Mouse (Mus musculus): ENCODE data around the gene G6pc2. TPM values are rescaled to one million over a fixed set of nuclear protein-coding genes. Genes with fewer than 3 reads are reported as not detected.

The G6pc2 gene
- polyA plus RNA-seq, 1 experiment, result not detected

GRCm38 (mm10) chr2:69209684-69210083 is 1.2 kb upstream of the G6pc2 start:
- H3K27ac ChIP-seq (ENCODE audit: insufficient read depth, low read length), result no peak overlapping the region
- no peak overlapping the region for H3K4me3 ChIP-seq (ENCODE audit: low read depth, low read length)
- TF ChIP-seq POLR2A (IDR thresholded peaks at IDR 0.05; ENCODE audit: insufficient read depth, low read length) (no peak), EP300 (IDR thresholded peaks at IDR 0.05; ENCODE audit: insufficient read depth, low read depth, low read length) (0 out of 2 replicates have a peak, but pooled peaks have one; percentile 17)
- no peaks in the 10 kb centered on the region for H3K27me3 ChIP-seq (ENCODE audit: control insufficient read depth, insufficient read depth, low read length, poor library complexity, severe bottlenecking)
- no peaks in the 10 kb centered on the region for H3K9me3 ChIP-seq (replicated peaks; ENCODE audit: control insufficient read depth, insufficient read depth, low read length, poor library complexity, severe bottlenecking)
- no peak overlapping the region for H3K9ac ChIP-seq (ENCODE audit: low read depth, poor library complexity, severe bottlenecking)
- H3K4me1 ChIP-seq (ENCODE audit: control insufficient read depth, insufficient read depth, low read length), result peaks cover 2% of the 10 kb centered on the region
- H3K36me3 ChIP-seq (ENCODE audit: control insufficient read depth, insufficient read depth, low read length, poor library complexity, severe bottlenecking), result no peaks in the 10 kb centered on the region; the same call in 1 of the 2 replicates

- H3K27ac ChIP-seq (ENCODE audit: insufficient read depth, low read length), result no peak overlapping the region
- H3K9ac ChIP-seq (ENCODE audit: low read depth, poor library complexity, severe bottlenecking), result no peak overlapping the region
- H3K4me3 ChIP-seq (ENCODE audit: low read depth, low read length), result no peak overlapping the region
- no peaks in the 10 kb centered on the region for H3K36me3 ChIP-seq (ENCODE audit: control insufficient read depth, insufficient read depth, low read length, poor library complexity, severe bottlenecking)
- H3K4me1 ChIP-seq (ENCODE audit: control insufficient read depth, insufficient read depth, low read length), result peaks cover 2% of the 10 kb centered on the region
- TF ChIP-seq CTCF (IDR thresholded peaks at IDR 0.05; ENCODE audit: low read depth, low read length), result no peak
- TF ChIP-seq POLR2A (IDR thresholded peaks at IDR 0.05; ENCODE audit: insufficient read depth, low read length), result no peak
- no peak for TF ChIP-seq EP300 (IDR thresholded peaks at IDR 0.05; ENCODE audit: insufficient read depth, low read depth, low read length)
- H3K9me3 ChIP-seq (replicated peaks; ENCODE audit: control insufficient read depth, insufficient read depth, low read length, poor library complexity, severe bottlenecking), result no peaks in the 10 kb centered on the region
- no peaks in the 10 kb centered on the region for H3K27me3 ChIP-seq (ENCODE audit: control insufficient read depth, insufficient read depth, low read length, poor library complexity, severe bottlenecking)
Measured at GRCm38 (mm10) chr2:69212652-69213051, 1.8 kb downstream of the G6pc2 start.

DNA sequence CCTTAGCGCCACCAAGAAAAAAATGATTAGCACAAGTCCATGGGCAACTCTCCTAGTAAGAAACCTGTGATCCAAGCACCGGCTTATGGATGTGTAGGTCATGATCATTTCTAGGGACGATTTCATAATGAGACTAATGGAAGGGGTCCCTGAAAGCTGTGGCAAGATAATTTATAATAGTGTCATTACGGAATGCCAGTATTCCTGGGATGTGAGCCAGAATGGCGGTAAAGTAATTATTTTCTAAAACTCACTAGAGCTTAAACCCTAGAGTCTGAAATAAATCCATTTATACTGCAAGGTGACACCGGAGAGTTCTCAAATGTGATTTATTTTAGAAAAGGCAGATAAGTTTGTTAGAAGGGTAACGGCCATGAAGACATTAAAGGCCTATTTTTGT is 4.4 kb downstream of the G6pc2 start:
- peaks cover 2% of the 10 kb centered on the region for H3K4me1 ChIP-seq (ENCODE audit: control insufficient read depth, insufficient read depth, low read length)
- H3K9me3 ChIP-seq (replicated peaks; ENCODE audit: control insufficient read depth, insufficient read depth, low read length, poor library complexity, severe bottlenecking), result no peaks in the 10 kb centered on the region
- H3K27ac ChIP-seq (ENCODE audit: insufficient read depth, low read length), result no peak overlapping the region
- no peak for TF ChIP-seq CTCF (IDR thresholded peaks at IDR 0.05; ENCODE audit: low read depth, low read length)
- no peak for TF ChIP-seq EP300 (IDR thresholded peaks at IDR 0.05; ENCODE audit: insufficient read depth, low read depth, low read length)
- TF ChIP-seq POLR2A (IDR thresholded peaks at IDR 0.05; ENCODE audit: insufficient read depth, low read length), result no peak
- no peak overlapping the region for H3K4me3 ChIP-seq (ENCODE audit: low read depth, low read length)
- H3K27me3 ChIP-seq (ENCODE audit: control insufficient read depth, insufficient read depth, low read length, poor library complexity, severe bottlenecking), result no peaks in the 10 kb centered on the region
- H3K9ac ChIP-seq (ENCODE audit: low read depth, poor library complexity, severe bottlenecking), result no peak overlapping the region
- H3K36me3 ChIP-seq (ENCODE audit: control insufficient read depth, insufficient read depth, low read length, poor library complexity, severe bottlenecking), result no peaks in the 10 kb centered on the region

GRCm38 (mm10) chr2:69221868-69222416 is 11.1 kb downstream of the G6pc2 start:
- H3K9me3 ChIP-seq (replicated peaks; ENCODE audit: control insufficient read depth, insufficient read depth, low read length, poor library complexity, severe bottlenecking), result no peaks in the 10 kb centered on the region
- no peak overlapping the region for H3K4me3 ChIP-seq (ENCODE audit: low read depth, low read length)
- H3K4me1 ChIP-seq (ENCODE audit: control insufficient read depth, insufficient read depth, low read length), result no peaks in the 10 kb centered on the region
- H3K9ac ChIP-seq (ENCODE audit: low read depth, poor library complexity, severe bottlenecking), result no peak overlapping the region
- H3K27ac ChIP-seq (ENCODE audit: insufficient read depth, low read length), result no peak overlapping the region
- no peaks in the 10 kb centered on the region for H3K36me3 ChIP-seq (ENCODE audit: control insufficient read depth, insufficient read depth, low read length, poor library complexity, severe bottlenecking)
- TF ChIP-seq CTCF (IDR thresholded peaks at IDR 0.05; ENCODE audit: low read depth, low read length), result no peak
- TF ChIP-seq EP300 (IDR thresholded peaks at IDR 0.05; ENCODE audit: insufficient read depth, low read depth, low read length), result no peak
- no peak for TF ChIP-seq POLR2A (IDR thresholded peaks at IDR 0.05; ENCODE audit: insufficient read depth, low read length)
- no peaks in the 10 kb centered on the region for H3K27me3 ChIP-seq (ENCODE audit: control insufficient read depth, insufficient read depth, low read length, poor library complexity, severe bottlenecking)

DNA sequence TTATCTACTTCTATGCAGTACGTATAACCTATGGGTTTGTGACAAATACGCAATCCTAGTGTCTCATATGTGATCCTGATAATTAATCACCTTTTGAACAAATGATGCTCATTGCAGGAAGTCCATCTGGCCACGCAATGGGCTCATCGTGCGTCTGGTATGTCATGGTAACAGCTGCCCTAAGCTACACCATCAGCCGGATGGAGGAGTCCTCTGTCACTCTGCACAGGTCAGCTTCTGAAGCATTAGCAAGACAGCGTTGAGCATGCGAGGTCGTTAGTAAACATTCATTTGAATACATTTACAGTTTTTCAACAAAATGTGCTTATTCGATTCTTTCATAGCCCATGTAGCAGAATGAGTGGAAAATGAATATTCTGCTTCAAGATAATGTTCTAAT is 11.9 kb downstream of the G6pc2 start:
- Histone ChIP-seq H3K4me3 (ENCODE audit: low read depth, low read length) (no peak overlapping the region), H3K4me1 (ENCODE audit: control insufficient read depth, insufficient read depth, low read length) (no peaks in the 10 kb centered on the region), H3K9me3 (replicated peaks; ENCODE audit: control insufficient read depth, insufficient read depth, low read length, poor library complexity, severe bottlenecking) (no peaks in the 10 kb centered on the region), H3K27ac (ENCODE audit: insufficient read depth, low read length) (no peak overlapping the region), H3K36me3 (ENCODE audit: control insufficient read depth, insufficient read depth, low read length, poor library complexity, severe bottlenecking) (no peaks in the 10 kb centered on the region), H3K27me3 (ENCODE audit: control insufficient read depth, insufficient read depth, low read length, poor library complexity, severe bottlenecking) (no peaks in the 10 kb centered on the region), H3K9ac (ENCODE audit: low read depth, poor library complexity, severe bottlenecking) (no peak overlapping the region)
- no peak for TF ChIP-seq CTCF (IDR thresholded peaks at IDR 0.05; ENCODE audit: low read depth, low read length)
- no peak for TF ChIP-seq POLR2A (IDR thresholded peaks at IDR 0.05; ENCODE audit: insufficient read depth, low read length)
- no peak for TF ChIP-seq EP300 (IDR thresholded peaks at IDR 0.05; ENCODE audit: insufficient read depth, low read depth, low read length)

GRCm38 (mm10) chr2:69224724-69225123 is 13.9 kb downstream of the G6pc2 start:
- no peaks in the 10 kb centered on the region for H3K36me3 ChIP-seq (ENCODE audit: control insufficient read depth, insufficient read depth, low read length, poor library complexity, severe bottlenecking)
- no peak overlapping the region for H3K27ac ChIP-seq (ENCODE audit: insufficient read depth, low read length)
- no peak for TF ChIP-seq CTCF (IDR thresholded peaks at IDR 0.05; ENCODE audit: low read depth, low read length)
- TF ChIP-seq EP300 (IDR thresholded peaks at IDR 0.05; ENCODE audit: insufficient read depth, low read depth, low read length), result no peak
- TF ChIP-seq POLR2A (IDR thresholded peaks at IDR 0.05; ENCODE audit: insufficient read depth, low read length), result no peak
- H3K4me1 ChIP-seq (ENCODE audit: control insufficient read depth, insufficient read depth, low read length), result peaks cover 1% of the 10 kb centered on the region
- H3K27me3 ChIP-seq (ENCODE audit: control insufficient read depth, insufficient read depth, low read length, poor library complexity, severe bottlenecking), result no peaks in the 10 kb centered on the region
- H3K9me3 ChIP-seq (replicated peaks; ENCODE audit: control insufficient read depth, insufficient read depth, low read length, poor library complexity, severe bottlenecking), result no peaks in the 10 kb centered on the region
- H3K4me3 ChIP-seq (ENCODE audit: low read depth, low read length), result no peak overlapping the region
- no peak overlapping the region for H3K9ac ChIP-seq (ENCODE audit: low read depth, poor library complexity, severe bottlenecking)

Measured in ES-Bruce4 (cell line).